Mouse (Mus musculus) myocyte (in vitro differentiated cells): Measurements from ENCODE around the gene E4f1. TPM values are rescaled to one million over a fixed set of nuclear protein-coding genes. Genes with fewer than 3 reads are reported as not detected.
A peak's percentile ranks its signal among the peaks of the same experiment; 100 is the strongest.

Experiments
- H3K27me3 ChIP-seq: one replicate; pipeline ENCODE4 v1.6.1; 2011; ENCODE audit not compliant: control insufficient read depth, insufficient read depth, insufficient read length
- H3K36me3 ChIP-seq: one replicate; pipeline ENCODE4 v1.6.1; 2011; ENCODE audit not compliant: control insufficient read depth, insufficient read depth
- H3K4me2 ChIP-seq: one replicate; pipeline ENCODE4 v1.6.1; 2011; ENCODE audit warnings: low read depth, control low read depth
- H3K4me3 ChIP-seq: one replicate; pipeline ENCODE4 v1.5.1; 2011; ENCODE audit warnings: mild to moderate bottlenecking, control low read depth, moderate library complexity
- H3K79me2 ChIP-seq: one replicate; pipeline ENCODE4 v1.6.1; 2011; ENCODE audit not compliant: control insufficient read depth, insufficient read depth
- H3ac ChIP-seq: one replicate; pipeline ENCODE4 v1.6.1; 2011; ENCODE audit not compliant: control insufficient read depth, insufficient read length
- CEBPB ChIP-seq: IDR thresholded peaks from 2 replicates; pipeline ENCODE4 v1.6.1; 2011; ENCODE audit warnings: mild to moderate bottlenecking, moderate library complexity; ENCODE audit not compliant: poor library complexity, insufficient read depth, severe bottlenecking
- E2F4 ChIP-seq: IDR thresholded peaks from one replicate; pipeline ENCODE4 v1.6.1; 2011; ENCODE audit warnings: mild to moderate bottlenecking, control low read depth, moderate library complexity; ENCODE audit not compliant: insufficient read depth
- MAX ChIP-seq: IDR thresholded peaks from one replicate; pipeline ENCODE4 v1.6.1; 2011; ENCODE audit warnings: low read depth, mild to moderate bottlenecking, control low read depth
- MYOG ChIP-seq, 3 experiments: IDR thresholded peaks; one replicate each; pipeline ENCODE4 v1.6.1; 2011; ENCODE audit warnings: control low read depth in 2 of 3, low read depth in 2 of 3, mild to moderate bottlenecking in 2 of 3; ENCODE audit not compliant: insufficient read length in 2 of 3, control insufficient read depth in 1 of 3, insufficient read depth in 1 of 3
- POLR2A ChIP-seq: IDR thresholded peaks from one replicate; pipeline ENCODE4 v1.6.1; 2011; ENCODE audit warnings: low read depth, mild to moderate bottlenecking, control low read depth, moderate library complexity; ENCODE audit not compliant: insufficient read length
- POLR2AphosphoS2 ChIP-seq: IDR thresholded peaks from one replicate; pipeline ENCODE4 v1.6.1; 2011; ENCODE audit warnings: low read depth, control low read depth; ENCODE audit not compliant: insufficient read length
- SRF ChIP-seq: IDR thresholded peaks from one replicate; pipeline ENCODE4 v1.6.1; 2011; ENCODE audit warnings: low read depth; ENCODE audit not compliant: control insufficient read depth, insufficient read length
- TCF3 ChIP-seq: IDR thresholded peaks from one replicate; pipeline ENCODE4 v1.6.1; 2011; ENCODE audit warnings: low read depth, control low read depth; ENCODE audit not compliant: insufficient read length
- USF1 ChIP-seq: IDR thresholded peaks from one replicate; pipeline ENCODE4 v1.6.1; 2011; ENCODE audit warnings: low read depth, mild to moderate bottlenecking, control low read depth, moderate library complexity
- polyA plus RNA-seq: library from polyadenylated mRNA; unstranded; fragments of >200 nt; fragmentation: generic; extraction: Trizol; gene quantifications from one replicate; pipeline ENCODE4 v1.2.1, GENCODE M21; 2012; ENCODE audit warnings: missing spikeins

Gene E4f1
- polyA plus RNA-seq, 1 experiment = 18.7 TPM

DNA sequence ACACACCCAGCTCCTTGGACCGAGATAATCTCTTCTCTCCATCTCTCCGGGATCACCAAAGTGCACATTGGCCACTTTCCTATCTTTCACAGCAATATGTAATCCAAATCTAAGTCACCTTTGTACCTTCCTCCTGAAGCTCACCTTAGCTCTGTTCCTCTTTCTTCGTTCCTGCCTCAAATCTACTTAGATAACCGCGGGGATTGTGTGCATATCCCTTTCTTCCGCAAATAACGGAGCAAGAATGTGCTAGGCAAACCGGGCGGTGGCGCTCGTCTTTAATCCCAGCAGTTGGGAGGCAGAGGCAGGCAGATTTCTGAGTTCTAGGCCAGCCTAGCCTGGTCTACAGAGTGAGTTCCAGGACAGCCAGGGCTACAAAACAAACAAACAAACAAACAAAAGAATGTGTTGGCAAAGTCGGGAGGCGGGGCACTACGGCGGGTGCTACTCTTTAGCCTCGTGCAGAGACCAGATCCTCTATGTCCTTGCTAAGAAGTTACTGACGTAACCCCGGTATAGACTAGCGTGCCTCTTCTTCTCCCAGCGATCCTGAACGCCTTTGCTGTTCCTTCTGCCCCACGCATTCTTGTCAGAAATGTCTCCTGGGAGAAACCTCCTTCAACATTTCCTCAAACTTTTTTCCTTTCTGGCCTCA, 56.4 kb downstream of the E4f1 start:
- peaks cover 40% of the 10 kb centered on the region for H3K79me2 ChIP-seq

DNA sequence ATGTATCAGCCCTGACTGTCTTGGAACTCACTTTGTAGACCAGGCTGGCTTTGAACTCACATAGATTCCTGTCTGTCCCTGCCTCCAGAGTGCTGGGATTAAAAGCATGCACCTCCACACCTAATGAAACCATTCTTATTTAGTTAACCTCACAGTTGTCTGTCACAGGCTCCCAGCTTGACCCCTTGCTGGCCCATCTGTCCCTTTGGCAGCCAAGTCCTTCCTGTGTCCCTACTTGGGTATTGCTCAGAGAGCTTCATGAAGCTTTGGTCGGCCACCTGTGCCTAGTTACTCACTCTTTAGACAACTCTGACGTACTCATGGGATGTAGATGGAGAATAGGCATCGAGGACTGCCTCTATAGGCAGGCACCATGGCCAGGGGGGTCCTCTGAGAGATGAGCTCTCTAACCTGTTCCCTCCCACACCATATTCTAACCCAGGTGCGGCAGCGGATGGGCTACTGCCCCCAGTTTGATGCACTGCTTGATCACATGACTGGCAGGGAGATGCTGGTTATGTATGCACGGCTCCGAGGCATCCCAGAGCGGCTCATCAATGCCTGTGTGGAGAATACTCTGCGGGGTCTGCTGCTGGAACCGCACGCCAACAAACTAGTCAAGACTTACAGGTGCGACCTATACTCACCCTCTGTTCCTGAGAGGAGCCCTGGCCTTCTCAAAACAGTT, 62.9 kb downstream of the E4f1 start:
- Histone ChIP-seq H3ac (no peak overlapping the region), H3K4me3 (no peak overlapping the region), H3K4me2 (no peak overlapping the region), H3K36me3 (no peaks in the 10 kb centered on the region), H3K27me3 (no peaks in the 10 kb centered on the region), H3K79me2 (no peaks in the 10 kb centered on the region)
- TF ChIP-seq POLR2A (no peak), USF1 (no peak), E2F4 (no peak), CEBPB (no peak), MYOG (IDR thresholded peaks at IDR 0.05; ENCODE audit: control insufficient read depth in 1 of 3, insufficient read depth in 1 of 3, insufficient read length in 2 of 3, low read depth in 2 of 3) (no peak), POLR2AphosphoS2 (peak; percentile 61), TCF3 (no peak)

More for the DNA sequence above, 56.4 kb downstream of the E4f1 start:
- H3K4me3 ChIP-seq = peak overlapping the region; percentile 92
- peak overlapping the region; percentile 71 for H3K4me2 ChIP-seq
- H3K27me3 ChIP-seq = no peaks in the 10 kb centered on the region
- TF ChIP-seq E2F4 = no peak
- peaks cover under 1% of the 10 kb centered on the region for H3K36me3 ChIP-seq
- no peak overlapping the region for H3ac ChIP-seq

DNA sequence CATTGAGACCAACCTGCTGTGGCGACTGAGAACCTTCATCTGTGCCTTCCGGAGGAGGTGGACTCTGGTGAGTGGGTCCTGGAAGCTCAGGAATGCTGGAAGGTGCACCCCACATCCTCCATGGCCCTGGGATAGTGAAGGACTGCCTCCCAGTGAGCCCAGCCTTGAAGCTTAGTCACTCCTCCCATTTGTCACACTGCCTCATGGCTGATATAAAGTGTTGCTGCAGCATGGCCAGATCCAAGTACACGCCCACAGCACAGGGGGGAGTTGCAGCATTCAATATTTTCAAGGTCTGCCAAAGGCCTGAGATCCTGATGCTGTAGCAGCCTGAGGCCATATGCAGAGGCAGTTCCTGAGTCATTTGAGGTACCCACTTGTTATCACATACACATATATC, 67.7 kb downstream of the E4f1 start:
- TF ChIP-seq POLR2AphosphoS2 (peak; percentile 20), USF1 (no peak)
- no peaks in the 10 kb centered on the region for H3K36me3 ChIP-seq

DNA sequence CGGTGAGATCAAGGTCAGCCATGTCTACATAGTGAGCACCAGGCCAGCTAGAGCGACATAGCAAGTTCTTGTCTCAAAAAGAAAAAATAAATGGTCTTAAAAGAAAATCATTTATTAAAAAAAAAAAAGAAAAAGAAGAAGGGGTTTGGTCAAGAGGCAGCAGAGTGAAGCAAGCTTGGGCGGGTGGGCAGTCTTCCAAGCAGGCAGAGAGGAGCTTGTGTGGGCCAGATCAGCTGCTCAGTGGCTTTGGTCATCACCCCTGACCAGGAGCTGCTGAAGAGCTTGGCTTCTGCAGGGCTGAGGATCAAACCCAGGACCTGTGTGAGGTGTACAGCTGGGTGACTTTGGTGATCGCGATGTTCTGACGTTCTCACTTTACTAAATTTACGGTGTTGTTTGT, 75.7 kb downstream of the E4f1 start:
- Histone ChIP-seq H3K27me3 (peaks cover 40% of the 10 kb centered on the region), H3K4me2 (no peak overlapping the region), H3K79me2 (no peaks in the 10 kb centered on the region), H3K4me3 (no peak overlapping the region), H3K36me3 (no peaks in the 10 kb centered on the region), H3ac (no peak overlapping the region)
- TF ChIP-seq E2F4 (no peak), MYOG (IDR thresholded peaks at IDR 0.05; ENCODE audit: control insufficient read depth in 1 of 3, insufficient read depth in 1 of 3, insufficient read length in 2 of 3, low read depth in 2 of 3) (peak in 1 of 3 experiments; percentile 41), USF1 (no peak), SRF (no peak), MAX (no peak)

More for the DNA sequence above, 67.7 kb downstream of the E4f1 start:
- no peaks in the 10 kb centered on the region for H3K79me2 ChIP-seq
- H3K4me3 ChIP-seq = no peak overlapping the region
- no peak overlapping the region for H3K4me2 ChIP-seq
- peaks cover 19% of the 10 kb centered on the region for H3K27me3 ChIP-seq
- H3ac ChIP-seq = no peak overlapping the region

Other genes with a start within 250 kb of the E4f1 start
- gene Tedc2, start 249.5 kb downstream of the E4f1 start, polyA plus RNA-seq = 3.7 TPM
- 13.3 TPM for gene Ccnf, start 218.8 kb downstream of the E4f1 start, polyA plus RNA-seq
- gene Abca17, start 119.2 kb downstream of the E4f1 start, polyA plus RNA-seq = not detected
- 1.4 TPM for gene Abca3, start 118.4 kb downstream of the E4f1 start, polyA plus RNA-seq
- gene Rnps1, start 55.7 kb downstream of the E4f1 start, polyA plus RNA-seq = 53.7 TPM
- gene Eci1, start 43.7 kb downstream of the E4f1 start, polyA plus RNA-seq = 52.6 TPM
- 1.0 TPM for gene Dnase1l2, start 27.2 kb downstream of the E4f1 start, polyA plus RNA-seq
- gene Pgp, start 79 bp upstream of the E4f1 start, polyA plus RNA-seq = 53.7 TPM
- 0.53 TPM for gene Bricd5, start 3.6 kb upstream of the E4f1 start, polyA plus RNA-seq
- gene Mlst8, start 8.8 kb upstream of the E4f1 start, polyA plus RNA-seq = 16.5 TPM
- gene Caskin1, start 18.3 kb upstream of the E4f1 start, polyA plus RNA-seq = 0.16 TPM
- gene Traf7, start 57.6 kb upstream of the E4f1 start, polyA plus RNA-seq = 112 TPM
- gene Rab26, start 63.9 kb upstream of the E4f1 start, polyA plus RNA-seq = 0.35 TPM
- gene Pkd1, start 79.5 kb upstream of the E4f1 start, polyA plus RNA-seq = 47.2 TPM
- gene Tsc2, start 162.3 kb upstream of the E4f1 start, polyA plus RNA-seq = 49.5 TPM
- gene Nthl1, start 162.4 kb upstream of the E4f1 start, polyA plus RNA-seq = 20.2 TPM
- 19.1 TPM for gene Slc9a3r2, start 180.0 kb upstream of the E4f1 start, polyA plus RNA-seq
- gene Npw, start 188.1 kb upstream of the E4f1 start, polyA plus RNA-seq = not detected
- gene Zfp598, start 199.4 kb upstream of the E4f1 start, polyA plus RNA-seq = 49.7 TPM
- gene Syngr3, start 219.6 kb upstream of the E4f1 start, polyA plus RNA-seq = 0.29 TPM
- gene Gfer, start 225.8 kb upstream of the E4f1 start, polyA plus RNA-seq = 47.7 TPM
- gene Noxo1, start 225.9 kb upstream of the E4f1 start, polyA plus RNA-seq = 0.54 TPM
- 66.6 TPM for gene Tbl3, start 237.3 kb upstream of the E4f1 start, polyA plus RNA-seq
- gene Rnf151, start 247.8 kb upstream of the E4f1 start, polyA plus RNA-seq = 0.36 TPM
- 178 TPM for gene Rps2, start 247.8 kb upstream of the E4f1 start, polyA plus RNA-seq